ENCODE assay signal across 8 mouse cellular contexts in genomic region chr11:120457772-120458751, GRCm38 (mm10). TPM values are rescaled to one million over a fixed set of nuclear protein-coding genes. Genes with fewer than 3 reads are reported as not detected.
DNase-seq lines count a peak whose midpoint lies in the region; ATAC-seq lines count a peak whose summit lies in the region.

TSS of gene Oxld1 (minus strand) at chr11:120458068.
TSS of gene Ccdc137 (plus strand) at chr11:120458115.

- peak within 1 kb of the TSS; percentile 90 for H3K9ac ChIP-seq in intestine, embryonic 14.5 days (ENCODE audit: low read length)

- peak; percentile 80 for ATAC-seq in intestine, embryonic 14.5 days (replicated peaks; ENCODE audit: low FRiP score, low TSS enrichment, low read depth)

- peak within 1 kb of the TSS; percentile 96 for H3K4me3 ChIP-seq in intestine, embryonic 14.5 days (ENCODE audit: low read depth, low read length)
- H3K4me3 ChIP-seq in midbrain, embryonic 10.5 days = peak within 1 kb of the TSS; percentile 94

- H3K4me2 ChIP-seq in intestine, embryonic 14.5 days (ENCODE audit: low read length) = peak within 1 kb of the TSS; percentile 92

- intact Hi-C loops in gastrocnemius, postnatal 36 days (cut with DNase I) = no loop called here
- intact Hi-C loops in left cerebral cortex, postnatal 36 days (cut with DNase I) = no loop called here

- 3% methylated on average over 62 of the region's 62 CpGs for WGBS in intestine, embryonic 14.5 days
- 5% methylated on average over 62 of the region's 62 CpGs for WGBS in midbrain, embryonic 10.5 days

- H3K9me3 ChIP-seq in intestine, embryonic 14.5 days (ENCODE audit: control insufficient read depth, low read length) = no peaks in the 10 kb centered on the region
- H3K9me3 ChIP-seq in midbrain, embryonic 10.5 days (replicated peaks) = no peaks in the 10 kb centered on the region

- peaks cover 13% of the 10 kb centered on the region; the same call in 1 of the 2 replicates for H3K4me1 ChIP-seq in intestine, embryonic 14.5 days (replicated peaks; ENCODE audit: control insufficient read depth, insufficient read depth, low read length)
- peaks cover 27% of the 10 kb centered on the region for H3K4me1 ChIP-seq in midbrain, embryonic 10.5 days

- peak within 1 kb of the TSS; percentile 71 for H3K27ac ChIP-seq in intestine, embryonic 14.5 days (ENCODE audit: low read depth)
- H3K27ac ChIP-seq in midbrain, embryonic 10.5 days (replicated peaks) = peak within 1 kb of the TSS; percentile 94

- H3K27me3 ChIP-seq in intestine, embryonic 14.5 days (replicated peaks; ENCODE audit: control insufficient read depth, insufficient read depth, low read length) = no peaks in the 10 kb centered on the region
- no peaks in the 10 kb centered on the region for H3K27me3 ChIP-seq in midbrain, embryonic 10.5 days (ENCODE audit: low read depth, poor library complexity, severe bottlenecking)

- DNase-seq in layer of hippocampus, adult 11-12 months (ENCODE audit: low spot score) = peak; percentile 75
- no peak for DNase-seq in layer of hippocampus, adult 9-10 months (ENCODE audit: low spot score)
- peak; percentile 85 for DNase-seq in embryo, embryonic 9.5 days (ENCODE audit: extremely low spot score)
- peak; percentile 53 to 76 for DNase-seq in gastrocnemius, postnatal 36 days
- DNase-seq in intestine, embryonic 14.5 days (ENCODE audit: low spot score) = peak; percentile 89
- DNase-seq in left cerebral cortex, postnatal 36 days (ENCODE audit: low spot score in 2 of 2) = peak; percentile 82 to 85
- peak; percentile 88 for DNase-seq in midbrain, embryonic 10.5 days (ENCODE audit: low spot score)
- peak; percentile 73 for DNase-seq in skeletal muscle tissue, adult 2 months (ENCODE audit: low read depth, low spot score)

- H3K36me3 ChIP-seq in intestine, embryonic 14.5 days (ENCODE audit: control insufficient read depth, insufficient read depth, low read length) = peaks cover 30% of the 10 kb centered on the region
- peaks cover 44% of the 10 kb centered on the region for H3K36me3 ChIP-seq in midbrain, embryonic 10.5 days

RNA-seq across cellular contexts. Expression of gene Oxld1, which starts in this region (rescaled TPM):
- total RNA-seq in gastrocnemius, postnatal 36 days (2021) = 10 to 100 TPM; 21.4 to 25.6 TPM
- 16.5 and 17.5 TPM in 2 replicates for polyA plus RNA-seq in intestine, embryonic 14.5 days (2014; fragmentation: Nextera tagmentation; extraction: Ambion mirVana)
- 10 to 100 TPM; 14.3 to 20.6 TPM for total RNA-seq in left cerebral cortex, postnatal 36 days (2021)
- 9.0 and 11.8 TPM in 2 replicates for polyA plus RNA-seq in midbrain, embryonic 10.5 days (2016; fragmentation: Nextera tagmentation; extraction: Ambion mirVana)

RNA-seq across cellular contexts. Expression of gene Ccdc137, which starts in this region (rescaled TPM):
- total RNA-seq in gastrocnemius, postnatal 36 days (2021) = 1 to 10 TPM; 4.1 to 6.2 TPM
- 30.5 and 31.2 TPM in 2 replicates for polyA plus RNA-seq in intestine, embryonic 14.5 days (2014; fragmentation: Nextera tagmentation; extraction: Ambion mirVana)
- 10 to 100 TPM; 19.9 to 29.4 TPM for total RNA-seq in left cerebral cortex, postnatal 36 days (2021)
- 38.9 and 41.8 TPM in 2 replicates for polyA plus RNA-seq in midbrain, embryonic 10.5 days (2016; fragmentation: Nextera tagmentation; extraction: Ambion mirVana)
